Mouse (Mus musculus) heart, adult 2 months (tissue): ENCODE measurements around the gene Gsg1l.

ENCODE experiments used
- CTCF ChIP-seq: fragments of 200-600 bp; IDR thresholded peaks from 2 replicates; pipeline ENCODE4 v1.8.1; 2022; ENCODE audit warnings: antibody characterized with exemption, mild to moderate bottlenecking, moderate library complexity
- POLR2A ChIP-seq: fragments of 200-500 bp; IDR thresholded peaks from 2 replicates; pipeline ENCODE4 v1.6.1; 2011; ENCODE audit warnings: mild to moderate bottlenecking, low read depth, low read length, control low read depth; ENCODE audit not compliant: insufficient read depth

- no peak for TF ChIP-seq CTCF
- no peak for TF ChIP-seq POLR2A
These were observed 90.4 kb downstream of the Gsg1l start for GRCm38 (mm10) chr7:125991846-125992245.
